Mouse (Mus musculus) lung, embryonic 14.5 days (tissue): ENCODE measurements around the gene Acvr1b. TPM values are rescaled to one million over a fixed set of nuclear protein-coding genes. Genes with fewer than 3 reads are reported as not detected.
A peak's percentile ranks its signal among the peaks of the same experiment; 100 is the strongest.

ENCODE experiments used
- ATAC-seq: fragments of 200-750 bp; cut with Nextera tagmentation; 2 replicates; pipeline ENCODE4 v1.8.0; 2017; ENCODE audit warnings: mild to moderate bottlenecking, moderate TSS enrichment, moderate library complexity; ENCODE audit not compliant: insufficient read depth
- DNase-seq: peaks from one replicate; pipeline ENCODE4 v3.0.0-alpha.2; 2015
- H3K27ac ChIP-seq: fragments of 300-500 bp; sonication (generic); 2 replicates; pipeline ENCODE4 v1.5.1; 2014; ENCODE audit warnings: low read depth, mild to moderate bottlenecking, moderate library complexity
- H3K27me3 ChIP-seq: fragments of 300-500 bp; sonication (generic); 2 replicates; pipeline ENCODE4 v1.6.1; 2014; ENCODE audit warnings: low read length, control low read depth; ENCODE audit not compliant: insufficient read depth
- H3K36me3 ChIP-seq: fragments of 300-500 bp; sonication (generic); 2 replicates; pipeline ENCODE4 v1.6.1; 2014; ENCODE audit warnings: control low read depth; ENCODE audit not compliant: insufficient read depth
- H3K4me1 ChIP-seq: fragments of 300-500 bp; sonication (generic); 2 replicates; pipeline ENCODE4 v1.6.1; 2014; ENCODE audit warnings: antibody characterized with exemption, control low read depth; ENCODE audit not compliant: insufficient read depth
- H3K4me2 ChIP-seq: fragments of 300-500 bp; sonication (generic); 2 replicates; pipeline ENCODE4 v1.6.1; 2014; ENCODE audit warnings: mild to moderate bottlenecking
- H3K4me3 ChIP-seq: fragments of 300-500 bp; sonication (generic); 2 replicates; pipeline ENCODE4 v1.5.1; 2014; ENCODE audit warnings: low read depth, low read length
- H3K9ac ChIP-seq: fragments of 300-500 bp; sonication (generic); 2 replicates; pipeline ENCODE4 v1.6.1; 2014
- H3K9me3 ChIP-seq: fragments of 300-500 bp; sonication (generic); 2 replicates; pipeline ENCODE4 v1.6.1; 2016; ENCODE audit warnings: low read depth, low read length, control low read depth
- CTCF ChIP-seq: IDR thresholded peaks from 2 replicates; pipeline ENCODE4 v1.5.1; 2016; ENCODE audit warnings: antibody characterized with exemption, low read depth
- WGBS: fragments of 180-500 bp; shearing (Covaris S2); extraction: QIAGEN DNeasy Blood & Tissue Kit; methylation state at CpG from one replicate; pipeline ENCODE4 v1.1.7; 2014; 5-methylcytosine and 5-hydroxymethylcytosine counted together
- microRNA-seq: library from miRNA; unstranded; fragments of <30 nt; microRNA quantifications from one replicate; pipeline ENCODE4, GENCODE M21; 2016; ENCODE audit warnings: borderline number of aligned reads
- polyA plus RNA-seq: library from polyadenylated mRNA; unstranded; fragments of >200 nt; fragmentation: Nextera tagmentation; extraction: Ambion mirVana; gene quantifications from 2 replicates; pipeline ENCODE4 v1.2.1, GENCODE M21; 2014

The Acvr1b gene
- polyA plus RNA-seq, 1 experiment from 2014 or later = 6.3 TPM

DNA sequence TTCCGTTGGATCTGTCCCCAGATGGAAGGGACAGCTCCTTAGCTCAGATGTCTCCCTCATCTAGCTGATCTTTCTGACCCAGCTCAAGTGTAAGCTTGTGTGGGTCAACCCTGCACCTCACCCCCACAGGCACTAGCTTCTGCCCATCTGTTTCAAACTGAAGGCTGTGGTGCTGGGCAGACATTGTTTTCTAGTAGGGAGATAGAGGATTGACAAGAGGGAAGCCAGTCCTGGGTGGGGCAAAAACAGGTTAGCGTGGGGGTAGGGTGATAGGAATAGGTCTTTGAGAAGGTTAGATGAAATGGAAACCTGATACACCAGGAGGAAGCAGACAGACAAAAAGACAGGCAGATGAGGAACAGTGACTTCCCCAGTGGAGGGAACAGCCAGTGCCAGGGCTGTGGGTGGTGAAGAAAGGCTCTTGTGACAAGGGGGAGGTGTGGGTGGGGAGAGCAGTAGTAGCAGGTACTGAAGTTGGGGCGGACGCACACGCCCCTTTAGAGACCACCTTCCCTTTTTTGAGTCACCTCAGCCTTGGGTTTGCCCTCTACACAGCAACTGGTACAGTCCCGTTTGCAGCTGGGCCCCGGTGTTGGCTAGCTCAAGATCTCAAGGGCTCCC is 82.1 kb downstream of the Acvr1b start:
- no peak overlapping the region for H3K27ac ChIP-seq
- H3K4me3 ChIP-seq = no peak overlapping the region
- H3K27me3 ChIP-seq = no peaks in the 10 kb centered on the region
- H3K9ac ChIP-seq = no peak overlapping the region
- no peaks in the 10 kb centered on the region for H3K36me3 ChIP-seq
- no peak overlapping the region for H3K4me2 ChIP-seq
- no peak for DNase-seq
- no peak for TF ChIP-seq CTCF
- peaks cover 12% of the 10 kb centered on the region for H3K4me1 ChIP-seq
- ATAC-seq = no peak
- H3K9me3 ChIP-seq = no peaks in the 10 kb centered on the region
- 77% methylated on average over 7 of the region's 7 CpGs for WGBS

GRCm38 (mm10) chr15:101256463-101257206 is 82.8 kb downstream of the Acvr1b start:
- Histone ChIP-seq H3K9ac (no peak overlapping the region), H3K27me3 (no peaks in the 10 kb centered on the region), H3K4me1 (peaks cover 15% of the 10 kb centered on the region), H3K36me3 (no peaks in the 10 kb centered on the region), H3K4me2 (no peak overlapping the region), H3K9me3 (no peaks in the 10 kb centered on the region), H3K4me3 (no peak overlapping the region), H3K27ac (no peak overlapping the region)
- ATAC-seq (no peak), DNase-seq (no peak)
- no peak for TF ChIP-seq CTCF
- WGBS = 66% methylated on average over 14 of the region's 14 CpGs

- H3K9ac ChIP-seq = no peak overlapping the region
- H3K27ac ChIP-seq = no peak overlapping the region
- no peaks in the 10 kb centered on the region for H3K9me3 ChIP-seq
- TF ChIP-seq CTCF = no peak
- no peak overlapping the region for H3K4me2 ChIP-seq
- no peaks in the 10 kb centered on the region for H3K27me3 ChIP-seq
- H3K4me3 ChIP-seq = no peak overlapping the region
- DNase-seq (no peak), ATAC-seq (no peak)
- peaks cover 19% of the 10 kb centered on the region for H3K4me1 ChIP-seq
- WGBS = 81% methylated on average over 11 of the region's 11 CpGs
- no peaks in the 10 kb centered on the region for H3K36me3 ChIP-seq
Observed at GRCm38 (mm10) chr15:101258420-101258819, 84.6 kb downstream of the Acvr1b start.

DNA sequence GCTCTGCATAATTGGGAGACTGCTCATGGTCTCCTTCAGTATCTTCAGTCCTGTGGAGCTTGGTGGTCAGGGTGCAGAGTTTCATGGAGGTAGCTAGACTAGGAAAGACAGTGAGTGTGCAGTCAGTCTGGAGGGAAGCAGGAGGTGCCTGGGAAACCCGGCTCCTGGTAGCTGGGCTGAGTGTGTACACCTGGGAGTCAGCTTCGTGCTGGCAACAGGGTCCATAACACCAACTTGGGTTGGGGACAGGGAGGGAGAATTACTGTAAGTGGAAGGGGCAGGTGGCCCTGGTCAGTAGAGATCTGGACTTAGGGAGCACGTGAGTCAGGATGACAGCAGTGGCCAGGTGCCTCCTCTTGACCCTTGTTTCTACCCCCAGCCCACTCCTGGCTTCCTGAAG is 86.1 kb downstream of the Acvr1b start:
- Histone ChIP-seq H3K9me3 (no peaks in the 10 kb centered on the region), H3K36me3 (no peaks in the 10 kb centered on the region), H3K4me2 (no peak overlapping the region), H3K9ac (peak overlapping the region; percentile 6; the same call in 1 of the 2 replicates), H3K27ac (peak overlapping the region; percentile 92), H3K4me3 (no peak overlapping the region), H3K4me1 (peaks cover 19% of the 10 kb centered on the region), H3K27me3 (no peaks in the 10 kb centered on the region)
- DNase-seq (no peak), ATAC-seq (no peak)
- no peak for TF ChIP-seq CTCF
- WGBS = 58% methylated on average over 3 of the region's 3 CpGs

- H3K4me1 ChIP-seq = peaks cover 19% of the 10 kb centered on the region
- no peak overlapping the region for H3K4me2 ChIP-seq
- H3K9me3 ChIP-seq = no peaks in the 10 kb centered on the region
- DNase-seq = peak; percentile 78
- no peak for TF ChIP-seq CTCF
- no peaks in the 10 kb centered on the region for H3K27me3 ChIP-seq
- no peak overlapping the region for H3K4me3 ChIP-seq
- ATAC-seq = peak; percentile 40
- 20% methylated on average over 10 of the region's 10 CpGs for WGBS
- H3K27ac ChIP-seq = peak overlapping the region; percentile 92
- no peaks in the 10 kb centered on the region for H3K36me3 ChIP-seq
- H3K9ac ChIP-seq = peak overlapping the region; percentile 6; the same call in 1 of the 2 replicates
Observed at GRCm38 (mm10) chr15:101260387-101260786, 86.5 kb downstream of the Acvr1b start.

- no peak overlapping the region for H3K4me3 ChIP-seq
- no peaks in the 10 kb centered on the region for H3K36me3 ChIP-seq
- H3K27ac ChIP-seq = peak overlapping the region; percentile 92
- ATAC-seq (peak; percentile 42; the same call in 1 of the 2 replicates), DNase-seq (peak; percentile 55)
- H3K9me3 ChIP-seq = no peaks in the 10 kb centered on the region
- TF ChIP-seq CTCF = no peak
- peak overlapping the region; percentile 29 for H3K9ac ChIP-seq
- WGBS = 47% methylated on average over 13 of the region's 13 CpGs
- peak overlapping the region; percentile 23; the same call in 1 of the 2 replicates for H3K4me2 ChIP-seq
- H3K27me3 ChIP-seq = no peaks in the 10 kb centered on the region
- H3K4me1 ChIP-seq = peaks cover 25% of the 10 kb centered on the region
Observed at GRCm38 (mm10) chr15:101260874-101261622, 87.2 kb downstream of the Acvr1b start.

DNA sequence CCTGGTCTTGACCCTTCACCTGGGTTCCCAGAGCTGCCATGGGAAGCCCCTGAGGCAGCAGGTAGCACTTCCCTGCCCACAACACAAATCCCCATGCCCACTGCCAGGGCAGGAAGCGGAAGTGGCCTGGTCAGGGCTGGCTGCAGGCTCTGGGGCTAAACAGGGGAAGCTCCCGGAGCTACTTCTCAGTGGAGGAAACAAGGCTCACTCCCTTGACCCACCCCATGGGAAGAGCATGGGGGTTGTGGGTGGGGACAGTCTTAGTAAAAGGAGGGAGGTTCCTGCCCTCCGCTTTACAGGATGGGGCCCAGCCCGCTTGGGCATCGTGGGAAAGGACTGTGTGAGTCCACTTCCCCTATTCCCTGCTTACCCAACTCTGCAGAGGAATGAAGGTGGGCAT is 88.6 kb downstream of the Acvr1b start:
- H3K9ac ChIP-seq = no peak overlapping the region
- H3K4me1 ChIP-seq = peaks cover 26% of the 10 kb centered on the region
- no peaks in the 10 kb centered on the region for H3K36me3 ChIP-seq
- DNase-seq (peak; percentile 44), ATAC-seq (no peak)
- H3K27ac ChIP-seq = peak overlapping the region; percentile 92; the same call in 1 of the 2 replicates
- H3K27me3 ChIP-seq = no peaks in the 10 kb centered on the region
- 65% methylated on average over 5 of the region's 5 CpGs for WGBS
- H3K4me2 ChIP-seq = no peak overlapping the region
- no peaks in the 10 kb centered on the region for H3K9me3 ChIP-seq
- no peak overlapping the region for H3K4me3 ChIP-seq
- TF ChIP-seq CTCF = no peak

Small RNA genes within 50 kb of the gene (microRNA-seq; reads per million reads assigned to microRNA genes)
- gene Mir6962 = 0.95 reads per million

Other genes starting within 250 kb of the Acvr1b start
- gene Gm47841, start 126.7 kb upstream of the Acvr1b start, polyA plus RNA-seq = not detected in 2 replicates
- gene Fignl2, start 95.5 kb upstream of the Acvr1b start, polyA plus RNA-seq = 0.26 and 0.34 TPM in 2 replicates
- not detected in 2 replicates for gene Ankrd33, start 58.3 kb upstream of the Acvr1b start, polyA plus RNA-seq
- gene Acvrl1, start 45.5 kb upstream of the Acvr1b start, polyA plus RNA-seq = 34.4 and 39.0 TPM in 2 replicates
- 7.8 and 10.4 TPM in 2 replicates for gene Grasp, start 50.1 kb downstream of the Acvr1b start, polyA plus RNA-seq
- gene Nr4a1, start 80.2 kb downstream of the Acvr1b start, polyA plus RNA-seq = 8.8 TPM in 2 replicates
- gene Atg101, start 110.2 kb downstream of the Acvr1b start, polyA plus RNA-seq = 59.1 and 64.7 TPM in 2 replicates
- gene 6030408B16Rik, start 119.1 kb downstream of the Acvr1b start, polyA plus RNA-seq = 41.0 and 41.4 TPM in 2 replicates
- 1.5 and 2.2 TPM in 2 replicates for gene Krt80, start 196.1 kb downstream of the Acvr1b start, polyA plus RNA-seq
- 108 and 114 TPM in 2 replicates for gene Krt7, start 237.0 kb downstream of the Acvr1b start, polyA plus RNA-seq